Mouse (Mus musculus): Measurements from ENCODE around the gene Upk3b.

DNA sequence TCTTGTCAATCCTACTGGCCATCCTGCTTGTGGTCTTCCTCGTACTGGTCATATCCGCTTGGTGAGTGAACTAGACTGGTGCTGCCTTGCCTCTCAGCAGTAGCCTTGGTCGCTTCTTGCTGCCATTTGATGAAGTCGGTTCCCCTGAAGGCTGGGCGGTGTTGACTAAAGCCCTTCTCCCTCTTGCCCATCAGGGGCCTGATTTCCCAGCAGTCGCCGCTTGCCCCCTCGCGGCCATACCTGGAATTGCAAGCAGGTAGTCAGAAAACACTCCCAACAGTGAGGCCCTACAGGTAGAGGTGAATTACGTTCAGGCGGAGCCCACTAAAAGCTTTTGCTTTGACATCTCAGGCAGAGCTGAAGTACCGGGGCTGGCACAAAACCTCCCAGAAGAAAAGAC lies 23.3 kb downstream of the Upk3b start:
- TF ChIP-seq KAT2A (IDR thresholded peaks at IDR 0.05; ENCODE audit: insufficient replicate concordance, low read length) (no peak), POLR2A (IDR thresholded peaks at IDR 0.05; ENCODE audit: low read depth, low read length) (no peak), MEF2A (IDR thresholded peaks at IDR 0.05; ENCODE audit: borderline replicate concordance, low read depth, low read length) (no peak), MAFK (IDR thresholded peaks at IDR 0.05; ENCODE audit: insufficient replicate concordance, low read length) (no peak), HCFC1 (IDR thresholded peaks at IDR 0.05; ENCODE audit: low read depth, low read length) (no peak)

Data from CH12.LX (cell line).